Mouse (Mus musculus): ENCODE measurements around the gene Ankrd36.

DNA sequence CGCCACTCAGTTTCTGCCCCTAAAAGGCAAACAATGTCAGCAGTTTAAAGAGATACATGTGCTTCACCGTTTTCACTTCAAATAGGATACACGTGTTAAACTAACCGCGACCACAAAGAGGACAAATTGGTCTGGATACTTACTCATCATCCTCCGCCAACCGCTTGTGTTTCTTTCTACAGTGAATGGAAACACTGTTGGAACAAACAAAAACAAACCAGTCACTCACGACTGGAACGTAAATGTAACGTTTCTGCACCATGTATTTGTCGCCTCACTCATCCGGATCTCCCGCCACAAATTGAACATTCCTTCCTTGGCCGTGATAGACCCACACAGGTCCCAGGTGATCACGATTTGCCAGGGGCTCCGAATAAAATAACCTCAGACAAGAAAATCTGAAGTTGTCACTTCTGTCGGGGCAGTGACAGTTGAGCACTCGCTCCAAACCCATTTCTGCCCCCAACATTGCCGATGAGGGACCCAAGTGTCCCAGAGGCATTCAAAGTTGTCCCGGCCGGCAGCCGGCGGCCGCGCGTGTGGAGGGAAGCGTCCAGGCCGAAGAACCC lies 28.2 kb upstream of the Ankrd36 start:
- TF ChIP-seq CTCF (IDR thresholded peaks at IDR 0.05; ENCODE audit: low read depth) (no peak), EP300 (IDR thresholded peaks at IDR 0.05; ENCODE audit: low read depth) (no peak)
